Mouse (Mus musculus): ENCODE data around the gene Usp20. TPM values are rescaled to one million over a fixed set of nuclear protein-coding genes. Genes with fewer than 3 reads are reported as not detected.

The Usp20 gene
- total RNA-seq, 2 experiments from 2014 or later: 76.0 to 82.8 TPM

- intact Hi-C loops (cut with DNase I): no loop called here
- TF ChIP-seq CTCF (IDR thresholded peaks at IDR 0.05): no peak
- Histone ChIP-seq H3K27ac (no peak overlapping the region), H3K4me3 (no peak overlapping the region)
- no peak for DNase-seq (ENCODE audit: extremely low spot score in 1 of 2, low spot score in 2 of 2)
Observed at GRCm38 (mm10) chr2:31053426-31053825, 71.3 kb downstream of the Usp20 start.

- H3K4me3 ChIP-seq: no peak overlapping the region
- DNase-seq (ENCODE audit: extremely low spot score in 1 of 2, low spot score in 2 of 2): no peak
- no peak for TF ChIP-seq CTCF (IDR thresholded peaks at IDR 0.05)
- H3K27ac ChIP-seq: no peak overlapping the region
- intact Hi-C loops (cut with DNase I): no loop called here
Observed at GRCm38 (mm10) chr2:31053851-31054340, 71.8 kb downstream of the Usp20 start.

- Histone ChIP-seq H3K27ac (no peak overlapping the region), H3K4me3 (no peak overlapping the region)
- intact Hi-C loops (cut with DNase I): loop anchor here (2.0 kb wide), 1 partner anchor 33 kb away; no protein-coding TSS in a partner anchor
- DNase-seq (ENCODE audit: extremely low spot score in 1 of 2, low spot score in 2 of 2): no peak
- peak; percentile 40 for TF ChIP-seq CTCF (IDR thresholded peaks at IDR 0.05)
Observed at GRCm38 (mm10) chr2:31056070-31056469, 74.0 kb downstream of the Usp20 start.

GRCm38 (mm10) chr2:31057549-31058177 is 75.6 kb downstream of the Usp20 start:
- H3K4me3 ChIP-seq: no peak overlapping the region
- no peak for DNase-seq (ENCODE audit: extremely low spot score in 1 of 2, low spot score in 2 of 2)
- H3K27ac ChIP-seq: peak overlapping the region; percentile 30; the same call in 1 of the 2 replicates
- TF ChIP-seq CTCF (IDR thresholded peaks at IDR 0.05): no peak; the same call in none of the 2 replicates
- intact Hi-C loops (cut with DNase I): loop anchor here (2.0 kb wide), 1 partner anchor 31 kb away; no protein-coding TSS in a partner anchor

GRCm38 (mm10) chr2:31058443-31058842 is 76.4 kb downstream of the Usp20 start:
- no peak overlapping the region for H3K27ac ChIP-seq
- no peak overlapping the region for H3K4me3 ChIP-seq
- no peak for TF ChIP-seq CTCF (IDR thresholded peaks at IDR 0.05)
- intact Hi-C loops (cut with DNase I): no loop called here
- DNase-seq (ENCODE audit: extremely low spot score in 1 of 2, low spot score in 2 of 2): no peak

GRCm38 (mm10) chr2:31060271-31060670 is 78.2 kb downstream of the Usp20 start:
- no peak overlapping the region for H3K4me3 ChIP-seq
- H3K27ac ChIP-seq: no peak overlapping the region
- intact Hi-C loops (cut with DNase I): no loop called here
- DNase-seq (ENCODE audit: extremely low spot score in 1 of 2, low spot score in 2 of 2): no peak
- TF ChIP-seq CTCF (IDR thresholded peaks at IDR 0.05): no peak

GRCm38 (mm10) chr2:31060787-31061730 is 79.0 kb downstream of the Usp20 start:
- TF ChIP-seq CTCF (IDR thresholded peaks at IDR 0.05): no peak
- intact Hi-C loops (cut with DNase I): no loop called here
- Histone ChIP-seq H3K27ac (no peak overlapping the region), H3K4me3 (no peak overlapping the region)
- no peak for DNase-seq (ENCODE audit: extremely low spot score in 1 of 2, low spot score in 2 of 2)

- Histone ChIP-seq H3K4me3 (no peak overlapping the region), H3K27ac (no peak overlapping the region)
- intact Hi-C loops (cut with DNase I): no loop called here
- DNase-seq (ENCODE audit: extremely low spot score in 1 of 2, low spot score in 2 of 2): no peak
- TF ChIP-seq CTCF (IDR thresholded peaks at IDR 0.05): no peak
Observed at GRCm38 (mm10) chr2:31061868-31062628, 80.0 kb downstream of the Usp20 start.

GRCm38 (mm10) chr2:31066019-31066789 is 84.1 kb downstream of the Usp20 start:
- H3K4me3 ChIP-seq: no peak overlapping the region
- intact Hi-C loops (cut with DNase I): no loop called here
- TF ChIP-seq CTCF (IDR thresholded peaks at IDR 0.05): no peak
- DNase-seq (ENCODE audit: extremely low spot score in 1 of 2, low spot score in 2 of 2): no peak
- H3K27ac ChIP-seq: peak overlapping the region; percentile 88

- TF ChIP-seq CTCF (IDR thresholded peaks at IDR 0.05): no peak
- Histone ChIP-seq H3K4me3 (no peak overlapping the region), H3K27ac (peak overlapping the region; percentile 88)
- DNase-seq (ENCODE audit: extremely low spot score in 1 of 2, low spot score in 2 of 2): no peak
- intact Hi-C loops (cut with DNase I): no loop called here
Observed at GRCm38 (mm10) chr2:31067059-31067595, 85.0 kb downstream of the Usp20 start.
